In genomic region chr11:106324858-106325257, GRCm38 (mm10) we compare ENCODE assay signal across 16 mouse cellular contexts. TPM values are rescaled to one million over a fixed set of nuclear protein-coding genes. Genes with fewer than 3 reads are reported as not detected.
DNase-seq lines count a peak whose midpoint lies in the region; ATAC-seq and TF ChIP-seq lines count a peak whose summit lies in the region.
"Had no signal": no experiment of that assay in that cellular context is flagged by ENCODE, and none has a peak within 500 bp of the region (broad histone marks: within the 10 kb centered on the region; RNA-seq: fewer than 3 reads in every experiment).

No protein-coding gene starts in this region.

- no peaks in the 10 kb centered on the region for H3K9me3 ChIP-seq in lung, postnatal 0 days (ENCODE audit: low read length)
- H3K9me3 ChIP-seq in stomach, postnatal 0 days (ENCODE audit: control insufficient read depth, low read length): no peaks in the 10 kb centered on the region
- H3K9me3 ChIP-seq: hindbrain, embryonic 13.5 days; stomach, embryonic 15.5 days had no signal

- H3K4me3 ChIP-seq in lung, postnatal 0 days (ENCODE audit: low read depth, low read length): no peak overlapping the region
- no peak overlapping the region for H3K4me3 ChIP-seq in stomach, postnatal 0 days (ENCODE audit: low read depth, low read length)
- H3K4me3 ChIP-seq: erythroblast, embryonic 14.5 days; hindbrain, embryonic 13.5 days; stomach, embryonic 15.5 days had no signal

- H3K27ac ChIP-seq in lung, postnatal 0 days (ENCODE audit: low read length): no peak overlapping the region
- H3K27ac ChIP-seq in stomach, postnatal 0 days (replicated peaks): no peak overlapping the region
- H3K27ac ChIP-seq: hindbrain, embryonic 13.5 days; liver, embryonic 14.5 days; stomach, embryonic 15.5 days had no signal

- no peak for TF ChIP-seq CTCF in lung, postnatal 0 days (IDR thresholded peaks at IDR 0.05)
- TF ChIP-seq CTCF in stomach, postnatal 0 days (IDR thresholded peaks at IDR 0.05; ENCODE audit: low read depth): no peak

- ATAC-seq in lung, postnatal 0 days: no peak
- no peak for ATAC-seq in stomach, postnatal 0 days (ENCODE audit: low FRiP score, low TSS enrichment)

- H3K4me1 ChIP-seq in lung, postnatal 0 days (ENCODE audit: insufficient read depth, low read depth, low read length): no peaks in the 10 kb centered on the region
- no peaks in the 10 kb centered on the region for H3K4me1 ChIP-seq in stomach, postnatal 0 days (replicated peaks; ENCODE audit: control insufficient read depth, insufficient read depth)
- H3K4me1 ChIP-seq: hindbrain, embryonic 13.5 days had no signal

- H3K27me3 ChIP-seq in lung, postnatal 0 days (replicated peaks; ENCODE audit: insufficient read depth, low read length): no peaks in the 10 kb centered on the region
- H3K27me3 ChIP-seq in stomach, postnatal 0 days (ENCODE audit: control insufficient read depth, insufficient read depth, low read length): no peaks in the 10 kb centered on the region
- H3K27me3 ChIP-seq: hindbrain, embryonic 13.5 days; stomach, embryonic 15.5 days had no signal

- no peak overlapping the region for H3K9ac ChIP-seq in lung, postnatal 0 days (replicated peaks; ENCODE audit: low read depth)
- no peak overlapping the region for H3K9ac ChIP-seq in stomach, postnatal 0 days (ENCODE audit: low read length)
- H3K9ac ChIP-seq: hindbrain, embryonic 13.5 days; liver, embryonic 14.5 days; stomach, embryonic 15.5 days had no signal

- 53% methylated on average over 5 of the region's 5 CpGs for WGBS in lung, postnatal 0 days
- 64% methylated on average over 5 of the region's 5 CpGs for WGBS in stomach, postnatal 0 days

- no peak overlapping the region for H3K4me2 ChIP-seq in lung, postnatal 0 days (replicated peaks; ENCODE audit: low read depth, low read length)
- no peak overlapping the region for H3K4me2 ChIP-seq in stomach, postnatal 0 days (replicated peaks; ENCODE audit: low read depth)
- H3K4me2 ChIP-seq: heart, embryonic 11.5 days; hindbrain, embryonic 13.5 days; midbrain, embryonic 11.5 days; stomach, embryonic 15.5 days had no signal

- peak; percentile 51 for DNase-seq in lung, postnatal 36 days
- DNase-seq in lung, postnatal 0 days (ENCODE audit: low spot score): no peak
- DNase-seq in kidney, adult 11 months: peak; percentile 76
- DNase-seq in kidney, postnatal 36 days: peak; percentile 80 to 82
- no peak for DNase-seq in right cerebral cortex, postnatal 4 days
- no peak for DNase-seq in stomach, postnatal 0 days (ENCODE audit: low spot score)
- no peak for DNase-seq in ovary, postnatal 14 days (ENCODE audit: low spot score)
- DNase-seq: cerebellum, adult 9-11 months; retina, postnatal 1 day had no signal

- H3K36me3 ChIP-seq in lung, postnatal 0 days (ENCODE audit: insufficient read depth, low read length): no peaks in the 10 kb centered on the region
- no peaks in the 10 kb centered on the region for H3K36me3 ChIP-seq in stomach, postnatal 0 days (ENCODE audit: control insufficient read depth, insufficient read depth, low read length)
- H3K36me3 ChIP-seq: hindbrain, embryonic 13.5 days; stomach, embryonic 15.5 days had no signal

- no peak for TF ChIP-seq EP300 in lung, postnatal 0 days (IDR thresholded peaks at IDR 0.05)
- TF ChIP-seq EP300 in stomach, postnatal 0 days (optimal IDR thresholded peaks at IDR 0.05): no peak

RNA-seq across cellular contexts. Expression of gene Cd79b, which starts 10.3 kb away (rescaled TPM):
- polyA plus RNA-seq in lung, postnatal 0 days (2015; fragmentation: Nextera tagmentation; extraction: Ambion mirVana): 10.8 and 11.8 TPM in 2 replicates
- polyA plus RNA-seq in stomach, postnatal 0 days (2015; fragmentation: Nextera tagmentation; extraction: Ambion mirVana): 1.9 TPM in 2 replicates

RNA-seq across cellular contexts. Expression of gene Gh, which starts 23.2 kb away (rescaled TPM):
- not detected in 2 replicates for polyA plus RNA-seq in lung, postnatal 0 days (2015; fragmentation: Nextera tagmentation; extraction: Ambion mirVana)
- not detected in 2 replicates for polyA plus RNA-seq in stomach, postnatal 0 days (2015; fragmentation: Nextera tagmentation; extraction: Ambion mirVana)
- polyA plus RNA-seq: erythroblast, embryonic 14.5 days; heart, embryonic 11.5 days; hindbrain, embryonic 13.5 days; liver, embryonic 14.5 days; midbrain, embryonic 11.5 days; neural tube, embryonic 11.5 days; stomach, embryonic 15.5 days had no signal

RNA-seq across cellular contexts. Expression of gene Scn4a, which starts 28.2 kb away (rescaled TPM):
- 0.04 TPM in 1 of 2 replicates, not detected in the other for polyA plus RNA-seq in lung, postnatal 0 days (2015; fragmentation: Nextera tagmentation; extraction: Ambion mirVana)
- polyA plus RNA-seq in stomach, postnatal 0 days (2015; fragmentation: Nextera tagmentation; extraction: Ambion mirVana): 0.02 and 0.12 TPM in 2 replicates
- polyA plus RNA-seq: erythroblast, embryonic 14.5 days; midbrain, embryonic 11.5 days had no signal

RNA-seq across cellular contexts. Expression of gene Prr29, which starts 40.4 kb away (rescaled TPM):
- 8.9 and 10.2 TPM in 2 replicates for polyA plus RNA-seq in lung, postnatal 0 days (2015; fragmentation: Nextera tagmentation; extraction: Ambion mirVana)
- 0.23 and 0.41 TPM in 2 replicates for polyA plus RNA-seq in stomach, postnatal 0 days (2015; fragmentation: Nextera tagmentation; extraction: Ambion mirVana)
- polyA plus RNA-seq: erythroblast, embryonic 14.5 days; hindbrain, embryonic 13.5 days; liver, embryonic 14.5 days; midbrain, embryonic 11.5 days; neural tube, embryonic 11.5 days had no signal

RNA-seq across cellular contexts. Expression of gene Tcam1, which starts 48.4 kb away (rescaled TPM):
- polyA plus RNA-seq in lung, postnatal 0 days (2015; fragmentation: Nextera tagmentation; extraction: Ambion mirVana): 0.06 and 0.07 TPM in 2 replicates
- polyA plus RNA-seq in stomach, postnatal 0 days (2015; fragmentation: Nextera tagmentation; extraction: Ambion mirVana): 0.07 and 0.10 TPM in 2 replicates
- polyA plus RNA-seq: erythroblast, embryonic 14.5 days had no signal

Comparison
In these comparisons a context has a peak if more than half of its experiments do, and no peak if none do; other contexts are left out.
1. DNase-seq: peak in lung, postnatal 36 days (single experiment), kidney, adult 11 months (single experiment) and kidney, postnatal 36 days (2 of 2); none in lung, postnatal 0 days (single experiment), right cerebral cortex, postnatal 4 days (single experiment), stomach, postnatal 0 days (single experiment) and ovary, postnatal 14 days (single experiment).